Mouse (Mus musculus): ENCODE results near the gene Olfr455.

- TF ChIP-seq CTCF (IDR thresholded peaks at IDR 0.05; ENCODE audit: low read depth) (no peak), EP300 (IDR thresholded peaks at IDR 0.05; ENCODE audit: low read depth) (no peak)
These were observed 14.9 kb upstream of the Olfr455 start for GRCm38 (mm10) chr6:42562280-42562679.

Measured in liver, postnatal 0 days (tissue).